Mouse (Mus musculus) stomach, postnatal 0 days (tissue): ENCODE measurements around the gene Tm6sf1.

Experiments used
- CTCF ChIP-seq: IDR thresholded peaks from 2 replicates; pipeline ENCODE4 v1.5.1; 2016; ENCODE audit warnings: antibody characterized with exemption, low read depth, mild to moderate bottlenecking, moderate library complexity
- EP300 ChIP-seq: optimal IDR thresholded peaks from 2 replicates; pipeline ENCODE3; 2016; ENCODE audit warnings: antibody characterized with exemption

GRCm38 (mm10) chr7:81933061-81933600 is 74.3 kb downstream of the Tm6sf1 start:
- TF ChIP-seq CTCF: no peak
- no peak for TF ChIP-seq EP300
